Comparison of ENCODE assay signal across 26 mouse cellular contexts in genomic region chr12:31569784-31570183, GRCm38 (mm10). TPM values are rescaled to one million over a fixed set of nuclear protein-coding genes. Genes with fewer than 3 reads are reported as not detected.
DNase-seq lines count a peak whose midpoint lies in the region; ATAC-seq lines count a peak whose summit lies in the region.
"Had no signal": no experiment of that assay in that cellular context is flagged by ENCODE, and none has a peak within 500 bp of the region (broad histone marks: within the 10 kb centered on the region; RNA-seq: fewer than 3 reads in every experiment).

No protein-coding gene starts in this region.

- no peak overlapping the region for H3K27ac ChIP-seq in heart, embryonic 12.5 days (ENCODE audit: poor library complexity, severe bottlenecking)
- peak overlapping the region; percentile 80; the same call in 1 of the 2 replicates for H3K27ac ChIP-seq in heart, embryonic 13.5 days (replicated peaks)
- H3K27ac ChIP-seq in lung, embryonic 16.5 days (ENCODE audit: low read length) = no peak overlapping the region
- H3K27ac ChIP-seq: embryonic facial prominence, embryonic 10.5 days; embryonic facial prominence, embryonic 12.5 days; forebrain, embryonic 13.5 days had no signal

- peaks cover 11% of the 10 kb centered on the region for H3K4me1 ChIP-seq in heart, embryonic 12.5 days (replicated peaks)
- peaks cover 27% of the 10 kb centered on the region for H3K4me1 ChIP-seq in heart, embryonic 13.5 days
- H3K4me1 ChIP-seq in lung, embryonic 16.5 days (replicated peaks; ENCODE audit: control insufficient read depth, insufficient read depth, low read length) = peaks cover 2% of the 10 kb centered on the region
- H3K4me1 ChIP-seq: forebrain, embryonic 13.5 days had no signal

- no peaks in the 10 kb centered on the region for H3K27me3 ChIP-seq in heart, embryonic 12.5 days (replicated peaks)
- H3K27me3 ChIP-seq in heart, embryonic 13.5 days (replicated peaks) = no peaks in the 10 kb centered on the region
- H3K27me3 ChIP-seq in lung, embryonic 16.5 days (ENCODE audit: control insufficient read depth, insufficient read depth, low read depth, low read length) = no peaks in the 10 kb centered on the region
- H3K27me3 ChIP-seq: CH12.LX; embryonic facial prominence, embryonic 12.5 days; forebrain, embryonic 13.5 days; Patski had no signal

- 41% methylated on average over 2 of the region's 2 CpGs for WGBS in heart, embryonic 12.5 days
- 37% methylated on average over 2 of the region's 2 CpGs for WGBS in heart, embryonic 13.5 days
- WGBS in lung, embryonic 16.5 days = 23% methylated on average over 2 of the region's 2 CpGs

- peak; percentile 13 for DNase-seq in heart, adult 11 months
- DNase-seq in heart, postnatal 36 days = no peak
- no peak for DNase-seq in lung, postnatal 25 days (ENCODE audit: low spot score)
- DNase-seq in lung, postnatal 10 days = peak; percentile 6
- no peak for DNase-seq in lung, postnatal 14 days
- DNase-seq: adrenal gland, adult 8-10 months; adrenal gland, postnatal 14 days; adrenal gland, postnatal 36 days; B cell, adult 2 months; cerebellum, adult 11-12 months; cerebellum, adult 2 months; cerebellum, adult 9-10 months; cerebellum, postnatal 10 days; cerebellum, postnatal 25 days had no signal

- no peaks in the 10 kb centered on the region for H3K9me3 ChIP-seq in heart, embryonic 12.5 days (replicated peaks)
- H3K9me3 ChIP-seq in heart, embryonic 13.5 days = no peaks in the 10 kb centered on the region
- H3K9me3 ChIP-seq in lung, embryonic 16.5 days (ENCODE audit: control insufficient read depth, low read length) = no peaks in the 10 kb centered on the region
- H3K9me3 ChIP-seq: embryonic facial prominence, embryonic 10.5 days; embryonic facial prominence, embryonic 12.5 days; forebrain, embryonic 13.5 days; G1E had no signal

- no peak overlapping the region for H3K4me3 ChIP-seq in heart, embryonic 12.5 days
- H3K4me3 ChIP-seq in heart, embryonic 13.5 days = no peak overlapping the region
- no peak overlapping the region for H3K4me3 ChIP-seq in lung, embryonic 16.5 days (ENCODE audit: low read length)
- H3K4me3 ChIP-seq: embryonic facial prominence, embryonic 10.5 days; embryonic facial prominence, embryonic 12.5 days; forebrain, embryonic 13.5 days had no signal

- H3K9ac ChIP-seq in heart, embryonic 12.5 days = no peak overlapping the region
- no peak overlapping the region for H3K9ac ChIP-seq in heart, embryonic 13.5 days
- H3K9ac ChIP-seq in lung, embryonic 16.5 days (ENCODE audit: low read length) = no peak overlapping the region
- H3K9ac ChIP-seq: embryonic facial prominence, embryonic 12.5 days; forebrain, embryonic 13.5 days had no signal

- ATAC-seq in heart, embryonic 12.5 days (ENCODE audit: insufficient number of reproducible peaks, low FRiP score) = no peak
- no peak for ATAC-seq in heart, embryonic 13.5 days (ENCODE audit: extremely low read depth, insufficient number of reproducible peaks, low FRiP score, low TSS enrichment)
- 0 out of 2 replicates have a peak, but pooled peaks have one; percentile 31 for ATAC-seq in lung, embryonic 16.5 days (ENCODE audit: low read depth)
- ATAC-seq: activated CD4-positive, CD25-positive, alpha-beta regulatory T cell, adult 4 months; CD4-positive, CD25-positive, alpha-beta regulatory T cell, adult 4 months; forebrain, embryonic 13.5 days; Patski had no signal

- intact Hi-C loops in heart, postnatal 36 days (cut with DNase I) = no loop called here

- H3K36me3 ChIP-seq in heart, embryonic 12.5 days = no peaks in the 10 kb centered on the region
- no peaks in the 10 kb centered on the region for H3K36me3 ChIP-seq in heart, embryonic 13.5 days
- no peaks in the 10 kb centered on the region for H3K36me3 ChIP-seq in lung, embryonic 16.5 days (ENCODE audit: control insufficient read depth, insufficient read depth, low read length)
- H3K36me3 ChIP-seq: embryonic facial prominence, embryonic 10.5 days; embryonic facial prominence, embryonic 12.5 days; G1E had no signal

- H3K4me2 ChIP-seq in heart, embryonic 12.5 days = no peak overlapping the region
- no peak overlapping the region for H3K4me2 ChIP-seq in heart, embryonic 13.5 days
- no peak overlapping the region for H3K4me2 ChIP-seq in lung, embryonic 16.5 days (ENCODE audit: low read depth, low read length)
- H3K4me2 ChIP-seq: embryonic facial prominence, embryonic 12.5 days; forebrain, embryonic 13.5 days had no signal

RNA-seq across cellular contexts. Expression of gene Slc26a4, which starts 10.0 kb away (rescaled TPM):
- polyA plus RNA-seq in heart, embryonic 12.5 days (2016; fragmentation: Nextera tagmentation; extraction: Ambion mirVana) = 0.14 and 0.19 TPM in 2 replicates
- 0.16 and 0.43 TPM in 2 replicates for polyA plus RNA-seq in heart, embryonic 13.5 days (2015; fragmentation: Nextera tagmentation; extraction: Ambion mirVana)
- under 1 TPM; 0.08 to 0.11 TPM for total RNA-seq in heart, postnatal 36 days (2021)
- polyA plus RNA-seq in lung, embryonic 16.5 days (2015; fragmentation: Nextera tagmentation; extraction: Ambion mirVana) = not detected in 2 replicates
- total RNA-seq: CH12.LX had no signal
- polyA plus RNA-seq: activated CD4-positive, CD25-positive, alpha-beta regulatory T cell, adult 4 months; CD4-positive, CD25-positive, alpha-beta regulatory T cell, adult 4 months; cerebellum, adult 2 months; forebrain, embryonic 11.5 days; forebrain, embryonic 13.5 days; G1E had no signal

Comparison
In these comparisons a context has a peak if more than half of its experiments do, and no peak if none do; other contexts are left out.
1. DNase-seq: peak in heart, adult 11 months (single experiment) and lung, postnatal 10 days (single experiment); none in heart, postnatal 36 days (0 of 2), lung, postnatal 25 days (single experiment) and lung, postnatal 14 days (single experiment).